Mouse (Mus musculus) kidney, postnatal 10 days (tissue): ENCODE results near the gene Proser1.

Experiments used
- DNase-seq: peaks from one replicate; pipeline ENCODE4 v3.0.0; 2021; ENCODE audit warnings: mixed read lengths

Proser1 gene

GRCm38 (mm10) chr3:53467356-53467755 is 3.9 kb downstream of the Proser1 start:
- no peak for DNase-seq

GRCm38 (mm10) chr3:53469650-53470049 is 6.2 kb downstream of the Proser1 start:
- DNase-seq = no peak

GRCm38 (mm10) chr3:53472061-53472460 is 8.6 kb downstream of the Proser1 start:
- DNase-seq = no peak

- no peak for DNase-seq
Observed at GRCm38 (mm10) chr3:53474179-53474578, 10.7 kb downstream of the Proser1 start.

GRCm38 (mm10) chr3:53475889-53476288 is 12.4 kb downstream of the Proser1 start:
- peak; percentile 75 for DNase-seq

GRCm38 (mm10) chr3:53477468-53477867 is 14.0 kb downstream of the Proser1 start:
- DNase-seq = peak; percentile 68

GRCm38 (mm10) chr3:53478419-53479046 is 15.1 kb downstream of the Proser1 start:
- DNase-seq = no peak

GRCm38 (mm10) chr3:53483414-53484059 is 20.1 kb downstream of the Proser1 start:
- no peak for DNase-seq

GRCm38 (mm10) chr3:53486561-53486960 is 23.1 kb downstream of the Proser1 start:
- DNase-seq = no peak

GRCm38 (mm10) chr3:53486996-53487576 is 23.6 kb downstream of the Proser1 start:
- DNase-seq = no peak

- no peak for DNase-seq
Observed at GRCm38 (mm10) chr3:53488353-53488752, 24.9 kb downstream of the Proser1 start, which contains the start of gene Stoml3. Stoml3 (plus strand) TSS chr3:53488653.

GRCm38 (mm10) chr3:53498351-53498905 is 35.0 kb downstream of the Proser1 start:
- peak; percentile 55 for DNase-seq

- DNase-seq = no peak
Observed at GRCm38 (mm10) chr3:53502428-53502827, 39.0 kb downstream of the Proser1 start.

- DNase-seq = peak; percentile 8
Observed at GRCm38 (mm10) chr3:53513096-53513495, 49.6 kb downstream of the Proser1 start.

- DNase-seq = no peak
Observed at GRCm38 (mm10) chr3:53514221-53515065, 51.0 kb downstream of the Proser1 start.

- no peak for DNase-seq
Observed at GRCm38 (mm10) chr3:53522794-53523193, 59.3 kb downstream of the Proser1 start.

- DNase-seq = peak; percentile 88
Observed at GRCm38 (mm10) chr3:53525737-53526136, 62.3 kb downstream of the Proser1 start.

- DNase-seq = no peak
Observed at GRCm38 (mm10) chr3:53530305-53530704, 66.8 kb downstream of the Proser1 start.
